Mouse (Mus musculus) stomach, embryonic 14.5 days (tissue): ENCODE results near the gene Pou2f1. TPM values are rescaled to one million over a fixed set of nuclear protein-coding genes. Genes with fewer than 3 reads are reported as not detected.

Experiments
- ATAC-seq: fragments of 200-750 bp; cut with Nextera tagmentation; 2 replicates; pipeline ENCODE4 v1.8.0; 2017; ENCODE audit warnings: low read depth, moderate TSS enrichment; ENCODE audit not compliant: insufficient number of reproducible peaks, insufficient read depth, low FRiP score
- H3K27ac ChIP-seq: fragments of 300-500 bp; sonication (generic); 2 replicates; pipeline ENCODE4 v1.5.1; 2014; ENCODE audit warnings: mild to moderate bottlenecking, low read length, moderate library complexity, mixed read lengths
- H3K27me3 ChIP-seq: fragments of 300-500 bp; sonication (generic); 2 replicates; pipeline ENCODE4 v1.6.1; 2014; ENCODE audit warnings: low read length, control low read depth, mixed read lengths; ENCODE audit not compliant: control insufficient read depth, insufficient read depth
- H3K36me3 ChIP-seq: fragments of 300-500 bp; sonication (generic); 2 replicates; pipeline ENCODE4 v1.6.1; 2014; ENCODE audit warnings: mild to moderate bottlenecking, control low read depth, low read length, moderate library complexity, mixed read lengths; ENCODE audit not compliant: control insufficient read depth, insufficient read depth
- H3K4me1 ChIP-seq: fragments of 300-500 bp; sonication (generic); 2 replicates; pipeline ENCODE4 v1.6.1; 2014; ENCODE audit warnings: low read length, control low read depth, mixed read lengths; ENCODE audit not compliant: control insufficient read depth, insufficient read depth
- H3K4me2 ChIP-seq: fragments of 300-500 bp; sonication (generic); replicated peaks from 2 replicates; pipeline ENCODE4 v1.6.1; 2014; ENCODE audit warnings: low read depth, low read length, control low read depth
- H3K4me3 ChIP-seq: fragments of 300-500 bp; sonication (generic); 2 replicates; pipeline ENCODE4 v1.5.1; 2014; ENCODE audit warnings: low read depth, low read length, control low read depth
- H3K9ac ChIP-seq: fragments of 300-500 bp; sonication (generic); replicated peaks from 2 replicates; pipeline ENCODE4 v1.6.1; 2014; ENCODE audit warnings: low read depth, mild to moderate bottlenecking, control low read depth, low read length, moderate library complexity, mixed read lengths
- H3K9me3 ChIP-seq: fragments of 300-500 bp; sonication (generic); 2 replicates; pipeline ENCODE4 v1.6.1; 2016; ENCODE audit warnings: low read depth, low read length, control low read depth; ENCODE audit not compliant: control insufficient read depth
- WGBS: fragments of 180-500 bp; shearing (Covaris S2); extraction: QIAGEN DNeasy Blood & Tissue Kit; methylation state at CpG from one replicate; pipeline ENCODE4 v1.1.7; 2014; 5-methylcytosine and 5-hydroxymethylcytosine counted together
- polyA plus RNA-seq: library from polyadenylated mRNA; unstranded; fragments of >200 nt; fragmentation: Nextera tagmentation; extraction: Ambion mirVana; gene quantifications from 2 replicates; pipeline ENCODE4 v1.2.1, GENCODE M21; 2014

Gene Pou2f1
- polyA plus RNA-seq, 1 experiment from 2014 or later: 21.6 TPM

DNA sequence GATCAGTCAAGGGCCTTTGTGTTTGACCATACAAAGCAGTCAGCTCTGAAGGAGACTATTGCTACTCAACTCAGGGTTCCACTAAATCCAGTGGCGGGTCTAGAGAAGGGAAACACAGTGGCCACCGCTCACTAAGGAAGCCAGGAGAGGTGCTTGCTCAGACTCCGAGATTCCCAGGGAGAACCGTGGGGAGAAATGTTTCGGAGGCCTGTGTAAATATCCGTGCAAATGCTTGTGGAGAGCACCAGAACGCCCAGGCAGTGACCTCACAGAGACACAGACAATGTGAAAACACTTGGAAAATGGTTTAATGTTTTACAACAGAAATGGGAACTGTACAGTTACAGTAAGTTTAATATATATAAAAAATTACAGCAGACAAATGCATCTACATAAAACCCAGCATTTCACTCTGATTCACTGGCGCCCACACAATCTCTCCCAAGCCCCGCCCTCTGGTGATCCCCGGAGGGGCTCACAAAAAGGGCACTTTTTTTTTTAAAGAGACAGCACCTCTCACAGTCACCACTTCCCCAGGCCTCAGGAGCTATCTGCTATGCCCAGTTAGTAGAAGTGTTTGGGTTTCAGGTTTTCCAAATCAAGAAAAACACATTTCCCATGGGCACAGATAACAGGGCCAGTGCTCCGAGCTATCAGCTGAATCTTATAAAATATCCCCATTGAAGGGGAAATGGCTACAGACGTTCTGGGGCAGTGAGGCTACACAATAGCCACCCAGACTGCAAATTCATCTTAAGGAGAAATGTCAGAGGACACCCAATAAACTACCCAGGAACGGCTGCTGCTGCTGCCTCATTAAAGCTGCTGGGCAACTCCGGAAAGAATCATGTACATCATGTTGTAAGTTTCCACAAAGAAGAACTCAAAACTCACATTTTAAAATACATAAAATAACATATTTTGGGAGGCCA, 137.3 kb downstream of the Pou2f1 start:
- Histone ChIP-seq H3K4me3 (no peak overlapping the region), H3K36me3 (no peaks in the 10 kb centered on the region), H3K4me2 (no peak overlapping the region), H3K27me3 (no peaks in the 10 kb centered on the region), H3K9ac (no peak overlapping the region), H3K9me3 (no peaks in the 10 kb centered on the region), H3K27ac (no peak overlapping the region; the same call in 1 of the 2 replicates), H3K4me1 (peaks cover 9% of the 10 kb centered on the region; the same call in 1 of the 2 replicates)
- 39% methylated on average over 14 of the region's 14 CpGs for WGBS
- ATAC-seq: no peak

DNA sequence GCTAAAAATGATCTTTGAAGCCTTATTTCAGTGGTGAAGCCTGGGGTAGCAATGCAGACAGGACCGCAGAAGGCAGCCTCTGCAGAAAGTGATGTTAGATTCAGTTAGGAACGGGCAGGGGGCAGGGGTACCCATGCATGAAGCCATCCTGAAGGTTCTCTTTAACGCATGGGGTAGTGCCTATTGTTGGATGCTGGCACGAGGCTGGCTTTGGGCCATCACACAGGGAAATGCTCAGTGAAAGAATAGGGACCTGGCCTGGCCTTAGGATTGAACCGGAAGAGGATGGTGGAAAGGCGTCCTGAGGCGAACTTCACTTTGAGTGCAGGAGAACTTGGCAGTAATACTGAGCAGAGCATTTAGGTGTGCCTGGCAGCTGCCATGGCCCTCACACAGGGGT, 140.4 kb downstream of the Pou2f1 start:
- Histone ChIP-seq H3K4me3 (no peak overlapping the region), H3K27ac (no peak overlapping the region), H3K4me2 (no peak overlapping the region), H3K4me1 (peaks cover 9% of the 10 kb centered on the region; the same call in 1 of the 2 replicates), H3K9me3 (no peaks in the 10 kb centered on the region), H3K9ac (no peak overlapping the region), H3K27me3 (no peaks in the 10 kb centered on the region), H3K36me3 (no peaks in the 10 kb centered on the region)
- no peak for ATAC-seq
- WGBS: 84% methylated on average over 7 of the region's 7 CpGs

DNA sequence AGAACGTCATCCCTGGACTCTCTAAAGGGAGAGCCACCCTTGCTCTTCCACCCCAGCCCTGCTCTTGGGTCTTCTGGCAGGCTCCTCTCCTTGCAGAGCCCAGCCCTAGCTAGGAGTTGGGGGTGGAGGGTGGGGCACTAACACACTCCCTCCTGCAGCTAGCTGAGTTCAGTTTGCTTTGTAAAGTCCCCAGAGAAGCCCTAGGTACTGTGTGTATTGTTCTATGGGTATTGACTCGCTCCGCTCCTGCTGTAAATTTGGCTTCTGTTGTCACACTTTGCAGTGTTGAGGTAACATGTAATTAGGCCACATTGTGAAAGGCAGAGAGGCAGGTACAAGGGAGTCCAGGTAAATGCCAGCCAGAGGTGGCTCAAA, 141.3 kb downstream of the Pou2f1 start:
- peak; percentile 72 for ATAC-seq
- Histone ChIP-seq H3K27ac (no peak overlapping the region), H3K27me3 (no peaks in the 10 kb centered on the region), H3K4me3 (no peak overlapping the region), H3K4me2 (no peak overlapping the region), H3K9ac (no peak overlapping the region), H3K9me3 (no peaks in the 10 kb centered on the region), H3K36me3 (no peaks in the 10 kb centered on the region), H3K4me1 (peaks cover 9% of the 10 kb centered on the region; the same call in 1 of the 2 replicates)
- WGBS: 62% methylated on average over 3 of the region's 3 CpGs

DNA sequence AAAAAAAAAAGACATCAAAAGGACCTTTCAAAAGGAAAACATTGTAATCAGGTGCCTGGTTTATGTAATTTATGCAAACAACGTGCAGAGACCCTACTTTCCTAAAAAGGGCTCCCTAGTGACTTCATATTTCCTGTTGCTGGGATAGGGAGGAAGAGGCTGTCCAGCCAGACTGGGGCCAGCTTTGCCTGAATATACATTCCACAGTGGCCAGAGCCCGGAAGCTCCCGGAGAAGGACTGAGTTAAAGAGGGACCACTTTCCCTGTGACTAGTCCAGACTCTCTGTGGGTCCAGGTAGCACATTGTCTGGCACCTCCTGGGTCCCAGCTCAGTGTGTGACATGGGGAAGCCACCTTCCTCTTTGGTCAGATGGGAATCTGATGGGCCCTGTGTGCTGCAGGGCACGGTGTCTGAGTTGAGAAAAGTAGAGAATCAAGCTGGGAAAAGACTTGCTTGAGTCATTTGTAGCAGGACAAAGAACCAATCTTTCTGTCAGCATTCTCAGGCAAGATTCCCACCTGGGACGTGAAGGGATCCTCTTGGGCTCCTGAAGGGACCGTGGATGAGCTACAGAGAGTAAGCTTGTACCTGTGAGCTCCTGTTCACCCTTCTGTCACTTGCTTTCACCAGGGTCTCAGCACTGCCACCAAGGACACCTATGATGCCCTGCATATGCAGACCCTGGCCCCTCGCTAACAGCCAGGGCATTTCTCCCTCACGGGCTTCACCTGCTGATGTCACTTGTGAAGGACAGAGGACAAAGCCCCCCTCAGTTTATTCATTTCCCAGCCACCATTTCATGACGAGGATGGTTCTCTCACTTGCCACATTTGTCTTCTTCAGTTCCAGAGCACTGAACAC, 141.9 kb downstream of the Pou2f1 start:
- Histone ChIP-seq H3K27me3 (no peaks in the 10 kb centered on the region), H3K9me3 (no peaks in the 10 kb centered on the region), H3K4me1 (peaks cover 9% of the 10 kb centered on the region; the same call in 1 of the 2 replicates), H3K4me3 (no peak overlapping the region), H3K9ac (no peak overlapping the region), H3K36me3 (no peaks in the 10 kb centered on the region), H3K27ac (no peak overlapping the region), H3K4me2 (no peak overlapping the region)
- no peak for ATAC-seq
- 63% methylated on average over 9 of the region's 9 CpGs for WGBS

DNA sequence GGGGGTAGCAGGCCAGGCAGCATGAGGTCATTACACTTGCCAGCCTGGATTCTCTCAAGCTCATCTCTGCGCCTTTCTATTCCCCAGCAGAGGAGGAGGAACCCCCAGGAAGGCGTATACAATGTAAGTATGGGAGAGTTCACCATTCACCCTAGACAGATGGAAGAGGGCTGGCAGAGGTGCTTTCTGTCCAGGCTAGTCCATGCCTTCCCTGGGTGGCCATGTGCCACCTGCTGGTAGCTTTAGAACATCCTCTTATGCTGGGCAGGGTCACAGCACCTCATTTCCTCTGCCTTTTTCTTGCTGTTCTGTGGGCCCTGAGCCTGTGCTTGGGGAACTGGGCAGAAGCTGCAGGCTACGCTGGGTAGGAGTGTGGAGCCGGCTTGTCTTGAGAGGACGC, 144.1 kb downstream of the Pou2f1 start:
- 0 out of 2 replicates have a peak, but pooled peaks cover 3% of the 10 kb centered on the region for H3K4me1 ChIP-seq
- H3K36me3 ChIP-seq: no peaks in the 10 kb centered on the region
- no peak overlapping the region for H3K4me3 ChIP-seq
- H3K9ac ChIP-seq: no peak overlapping the region
- ATAC-seq: no peak
- H3K4me2 ChIP-seq: no peak overlapping the region
- H3K27ac ChIP-seq: no peak overlapping the region
- H3K27me3 ChIP-seq: no peaks in the 10 kb centered on the region
- WGBS: 76% methylated on average over 5 of the region's 5 CpGs
- no peaks in the 10 kb centered on the region for H3K9me3 ChIP-seq

DNA sequence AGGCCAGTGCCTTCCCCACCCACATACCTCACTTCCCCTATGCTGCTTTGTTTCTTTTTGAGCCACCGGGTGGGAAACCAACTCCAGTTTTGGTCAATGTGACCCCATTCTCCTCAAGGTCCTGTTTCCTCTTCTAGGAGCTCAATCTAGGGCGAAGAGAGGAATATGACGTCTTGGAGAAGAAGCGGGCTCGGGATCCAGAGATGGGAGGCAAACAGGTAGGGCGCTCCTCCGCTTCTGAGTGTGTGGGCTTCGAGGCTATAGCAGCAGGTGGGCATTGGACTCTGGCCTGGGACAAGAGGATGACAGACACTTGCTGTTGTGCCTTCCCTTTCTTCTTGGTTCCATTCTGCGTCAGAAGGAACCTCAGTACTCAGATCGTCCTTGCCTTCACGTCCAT, 145.2 kb downstream of the Pou2f1 start:
- 0 out of 2 replicates have a peak, but pooled peaks cover 3% of the 10 kb centered on the region for H3K4me1 ChIP-seq
- H3K9me3 ChIP-seq: no peaks in the 10 kb centered on the region
- H3K27ac ChIP-seq: no peak overlapping the region
- WGBS: 95% methylated on average over 11 of the region's 11 CpGs
- no peak overlapping the region for H3K9ac ChIP-seq
- H3K36me3 ChIP-seq: no peaks in the 10 kb centered on the region
- no peaks in the 10 kb centered on the region for H3K27me3 ChIP-seq
- no peak for ATAC-seq
- no peak overlapping the region for H3K4me3 ChIP-seq
- no peak overlapping the region for H3K4me2 ChIP-seq

DNA sequence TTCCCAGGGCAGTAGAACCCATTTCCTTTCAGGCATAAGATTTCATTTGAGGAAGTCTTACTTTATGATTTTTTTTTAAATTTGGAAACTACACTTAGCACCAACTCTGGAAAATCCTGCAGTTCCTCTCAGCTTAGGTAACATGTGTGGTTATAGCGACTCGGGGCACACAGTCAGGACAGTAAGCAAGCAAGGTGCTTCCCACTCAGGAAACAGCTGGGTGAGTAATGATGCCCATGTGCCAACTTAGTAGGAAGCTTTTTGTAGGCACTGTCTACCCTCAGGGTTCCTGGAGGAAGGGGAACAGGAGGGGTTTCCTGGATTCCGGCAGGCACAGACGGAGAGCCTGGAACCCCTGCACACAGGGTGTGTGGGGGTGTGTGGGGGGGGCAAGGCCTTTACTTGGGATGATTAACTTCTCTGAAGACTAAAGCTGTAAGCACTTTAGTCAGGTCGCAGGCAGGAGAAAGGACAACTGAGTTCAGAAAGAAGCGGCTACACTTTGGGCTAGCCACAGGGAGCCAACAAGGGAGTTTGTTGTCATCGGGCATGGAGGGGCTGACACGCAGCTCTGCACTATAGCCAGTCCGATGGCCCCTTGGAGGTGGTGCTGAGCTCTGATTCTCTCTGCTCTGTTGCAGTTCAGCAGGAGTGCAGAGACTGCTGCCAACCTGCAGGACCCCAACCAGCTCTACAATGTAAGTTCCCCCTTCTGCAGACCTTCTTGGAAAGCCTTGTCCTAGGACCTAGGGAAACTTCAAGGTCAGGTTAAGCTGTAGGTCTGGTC, 146.5 kb downstream of the Pou2f1 start:
- WGBS: 68% methylated on average over 9 of the region's 9 CpGs
- ATAC-seq: no peak
- Histone ChIP-seq H3K4me1 (0 out of 2 replicates have a peak, but pooled peaks cover 6% of the 10 kb centered on the region), H3K36me3 (no peaks in the 10 kb centered on the region), H3K4me3 (no peak overlapping the region), H3K27me3 (no peaks in the 10 kb centered on the region), H3K9ac (no peak overlapping the region), H3K9me3 (no peaks in the 10 kb centered on the region), H3K4me2 (no peak overlapping the region), H3K27ac (no peak overlapping the region)
